Mouse (Mus musculus) hindbrain, embryonic 15.5 days (tissue): ENCODE measurements around the gene Ccr8. TPM values are rescaled to one million over a fixed set of nuclear protein-coding genes. Genes with fewer than 3 reads are reported as not detected.

Experiments
- ATAC-seq: fragments of 200-750 bp; cut with Nextera tagmentation; 2 replicates; pipeline ENCODE4 v1.8.0; 2017; ENCODE audit warnings: low read depth, moderate number of reproducible peaks, moderate TSS enrichment; ENCODE audit not compliant: low FRiP score
- H3K27ac ChIP-seq: fragments of 300-500 bp; sonication (generic); replicated peaks from 2 replicates; pipeline ENCODE4 v1.5.1; 2015; ENCODE audit warnings: mild to moderate bottlenecking, inconsistent platforms
- H3K27me3 ChIP-seq: fragments of 300-500 bp; sonication (generic); 2 replicates; pipeline ENCODE4 v1.6.1; 2015; ENCODE audit warnings: control low read depth, inconsistent platforms
- H3K36me3 ChIP-seq: fragments of 300-500 bp; sonication (generic); 2 replicates; pipeline ENCODE4 v1.6.1; 2015; ENCODE audit warnings: control low read depth, inconsistent platforms
- H3K4me1 ChIP-seq: fragments of 300-500 bp; sonication (generic); replicated peaks from 2 replicates; pipeline ENCODE4 v1.6.1; 2015; ENCODE audit warnings: control low read depth, inconsistent platforms
- H3K4me2 ChIP-seq: fragments of 300-500 bp; sonication (generic); 2 replicates; pipeline ENCODE4 v1.6.1; 2015; ENCODE audit warnings: moderate library complexity, mild to moderate bottlenecking, inconsistent platforms
- H3K4me3 ChIP-seq: fragments of 300-500 bp; sonication (generic); 2 replicates; pipeline ENCODE4 v1.5.1; 2015; ENCODE audit warnings: mild to moderate bottlenecking, inconsistent platforms
- H3K9ac ChIP-seq: fragments of 300-500 bp; sonication (generic); 2 replicates; pipeline ENCODE4 v1.6.1; 2015; ENCODE audit warnings: inconsistent platforms
- H3K9me3 ChIP-seq: fragments of 300-500 bp; sonication (generic); 2 replicates; pipeline ENCODE4 v1.6.1; 2016; ENCODE audit warnings: control low read depth, inconsistent platforms
- WGBS: fragments of 180-500 bp; shearing (Covaris S2); methylation state at CpG from one replicate; pipeline ENCODE4 v1.1.7; 2015; 5-methylcytosine and 5-hydroxymethylcytosine counted together
- polyA plus RNA-seq: library from polyadenylated mRNA; unstranded; fragments of >200 nt; fragmentation: Nextera tagmentation; extraction: Ambion mirVana; gene quantifications from 2 replicates; pipeline ENCODE4 v1.2.1, GENCODE M21; 2015

Gene Ccr8
- polyA plus RNA-seq, 1 experiment from 2014 or later, result not detected

DNA sequence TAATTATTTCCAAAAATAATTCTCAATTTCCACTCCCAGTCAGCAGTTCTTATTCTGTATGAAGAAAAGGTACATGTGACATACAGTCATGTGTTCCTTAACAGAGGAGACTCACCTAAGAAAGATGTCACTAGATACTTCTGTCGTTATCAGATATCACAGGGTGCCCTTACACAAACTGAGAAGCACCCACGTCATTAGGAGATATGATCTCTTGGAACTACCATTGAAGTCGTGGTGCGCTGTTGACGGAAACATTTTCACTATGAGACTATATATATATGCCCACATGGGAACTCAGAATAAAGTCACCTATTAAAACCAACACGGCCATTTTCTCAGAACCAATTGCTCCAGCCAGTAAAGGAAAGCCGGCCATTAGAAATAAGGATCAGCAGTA is 17.4 kb upstream of the Ccr8 start:
- H3K4me1 ChIP-seq, result no peaks in the 10 kb centered on the region
- H3K4me2 ChIP-seq, result no peak overlapping the region
- H3K27me3 ChIP-seq, result no peaks in the 10 kb centered on the region
- no peaks in the 10 kb centered on the region for H3K36me3 ChIP-seq
- no peak for ATAC-seq
- H3K9me3 ChIP-seq, result no peaks in the 10 kb centered on the region
- no peak overlapping the region for H3K27ac ChIP-seq
- WGBS, result 93% methylated on average over 7 of the region's 7 CpGs
- H3K9ac ChIP-seq, result no peak overlapping the region
- H3K4me3 ChIP-seq, result no peak overlapping the region

DNA sequence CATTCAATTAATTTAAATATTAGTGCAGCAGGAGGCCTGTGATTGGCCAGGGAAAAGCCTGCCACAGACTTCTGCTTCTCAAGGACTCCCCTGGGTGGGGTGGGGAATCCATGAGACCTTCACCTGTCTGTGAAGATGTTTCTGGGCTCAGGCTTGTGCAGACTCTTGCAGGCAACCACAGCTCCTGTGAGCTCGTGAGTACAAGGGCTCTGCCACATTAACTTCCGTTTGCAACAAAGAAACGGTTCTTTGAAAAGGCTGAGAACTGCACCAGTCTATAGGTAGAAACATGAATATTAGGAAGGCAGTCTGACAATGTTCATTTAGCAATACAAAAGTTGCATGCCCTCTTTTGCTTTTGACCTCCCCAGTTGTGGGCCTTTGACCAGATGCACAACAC is 13.7 kb upstream of the Ccr8 start:
- no peaks in the 10 kb centered on the region for H3K36me3 ChIP-seq
- H3K4me1 ChIP-seq, result no peaks in the 10 kb centered on the region
- WGBS, result 83% methylated on average over 3 of the region's 3 CpGs
- no peak for ATAC-seq
- H3K4me2 ChIP-seq, result no peak overlapping the region
- no peaks in the 10 kb centered on the region for H3K9me3 ChIP-seq
- H3K9ac ChIP-seq, result no peak overlapping the region
- no peaks in the 10 kb centered on the region for H3K27me3 ChIP-seq
- H3K27ac ChIP-seq, result no peak overlapping the region
- H3K4me3 ChIP-seq, result no peak overlapping the region

DNA sequence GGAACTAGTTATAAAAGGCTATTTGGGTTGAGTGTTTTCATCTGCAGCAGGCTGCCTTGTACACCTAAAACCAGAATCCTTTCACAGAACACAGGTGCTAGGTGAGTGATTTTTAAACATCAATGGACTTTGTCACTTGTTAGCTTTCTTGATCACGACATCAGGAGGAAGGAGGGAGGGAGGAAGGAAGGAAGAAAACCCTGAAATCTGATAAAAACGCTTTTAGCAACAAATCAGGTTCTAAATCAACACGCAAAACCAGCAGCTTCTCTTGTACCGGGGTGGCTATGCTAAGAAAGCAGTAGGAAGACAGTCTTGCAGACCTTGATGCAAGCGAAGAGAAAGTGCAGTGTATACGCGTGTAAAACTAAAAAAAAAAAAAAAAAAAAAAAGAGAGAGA is 12.0 kb upstream of the Ccr8 start:
- no peak for ATAC-seq
- WGBS, result 80% methylated on average over 7 of the region's 7 CpGs
- Histone ChIP-seq H3K27ac (no peak overlapping the region), H3K27me3 (no peaks in the 10 kb centered on the region), H3K4me1 (no peaks in the 10 kb centered on the region), H3K9ac (no peak overlapping the region), H3K4me2 (no peak overlapping the region), H3K9me3 (no peaks in the 10 kb centered on the region), H3K36me3 (no peaks in the 10 kb centered on the region), H3K4me3 (no peak overlapping the region)

DNA sequence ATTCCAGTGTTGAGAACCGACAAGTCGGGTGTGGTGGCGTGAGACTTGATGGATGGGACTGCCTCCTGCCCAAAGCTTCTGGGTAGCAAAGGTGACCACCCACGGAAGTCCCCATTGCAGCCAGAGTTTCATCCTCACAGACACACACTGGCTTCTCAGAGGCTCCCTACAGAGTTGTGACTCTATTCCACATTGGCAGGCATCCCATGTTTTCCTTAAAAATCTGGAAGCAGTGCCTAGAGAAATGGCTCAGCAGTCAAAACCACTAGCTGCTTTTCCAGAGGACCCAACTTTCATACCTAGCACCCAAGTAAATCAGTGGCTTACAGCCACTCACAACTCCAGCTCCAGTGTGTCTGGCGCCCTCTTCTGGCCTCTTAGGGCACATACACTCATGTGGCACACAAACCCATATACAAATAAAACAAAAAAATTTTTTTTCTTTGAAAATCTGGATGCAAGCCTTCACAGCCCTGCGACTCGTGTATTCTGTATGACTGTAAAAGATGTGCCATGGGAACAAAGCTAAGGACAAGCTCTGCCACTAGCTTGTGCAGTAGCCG is 11.3 kb upstream of the Ccr8 start:
- H3K9ac ChIP-seq, result no peak overlapping the region
- no peak overlapping the region for H3K27ac ChIP-seq
- H3K27me3 ChIP-seq, result no peaks in the 10 kb centered on the region
- no peaks in the 10 kb centered on the region for H3K36me3 ChIP-seq
- no peak overlapping the region for H3K4me3 ChIP-seq
- H3K4me1 ChIP-seq, result no peaks in the 10 kb centered on the region
- H3K4me2 ChIP-seq, result no peak overlapping the region
- H3K9me3 ChIP-seq, result no peaks in the 10 kb centered on the region
- 78% methylated on average over 8 of the region's 8 CpGs for WGBS
- ATAC-seq, result no peak

DNA sequence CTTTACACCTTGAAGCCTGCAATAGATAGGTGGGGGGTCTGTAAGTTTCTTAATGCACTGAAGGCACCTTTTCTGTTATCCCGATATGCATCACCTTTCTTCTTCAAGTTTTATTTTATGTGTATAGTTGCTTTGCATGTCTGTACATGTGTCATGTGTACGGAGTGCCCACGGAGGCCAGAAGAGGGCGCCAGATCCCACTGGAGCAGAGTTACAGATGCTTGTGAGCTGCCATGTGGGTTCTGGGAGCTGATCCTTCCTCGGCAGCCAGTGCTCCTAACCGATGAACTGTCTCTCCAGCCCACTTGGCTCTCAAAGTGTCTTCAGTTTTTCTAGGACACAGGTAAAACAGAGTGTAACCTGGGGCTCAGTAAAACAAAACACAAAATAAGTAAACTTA is 10.7 kb upstream of the Ccr8 start:
- 82% methylated on average over 6 of the region's 6 CpGs for WGBS
- H3K9ac ChIP-seq, result no peak overlapping the region
- H3K27ac ChIP-seq, result no peak overlapping the region
- H3K27me3 ChIP-seq, result no peaks in the 10 kb centered on the region
- no peak overlapping the region for H3K4me2 ChIP-seq
- ATAC-seq, result no peak
- no peak overlapping the region for H3K4me3 ChIP-seq
- H3K36me3 ChIP-seq, result no peaks in the 10 kb centered on the region
- no peaks in the 10 kb centered on the region for H3K9me3 ChIP-seq
- no peaks in the 10 kb centered on the region for H3K4me1 ChIP-seq

DNA sequence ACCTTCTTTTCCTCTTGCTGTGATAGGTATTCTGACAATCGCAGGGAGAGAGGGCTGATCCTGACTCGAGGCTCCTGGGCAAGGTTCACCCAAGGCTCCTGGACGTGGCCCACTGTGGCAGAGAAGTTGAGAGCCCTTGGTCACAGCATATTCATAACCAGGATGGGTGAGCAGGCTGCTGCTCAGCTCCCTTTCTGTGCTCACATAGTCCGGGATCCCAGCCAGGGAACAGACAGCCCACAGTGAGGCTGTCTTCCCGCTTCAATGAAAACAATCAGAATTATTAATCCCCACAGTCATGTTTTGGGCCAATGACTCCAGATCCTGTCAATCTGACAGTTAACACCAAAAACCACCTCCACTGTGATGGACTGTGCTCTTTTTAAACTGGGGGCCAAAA is 9.9 kb upstream of the Ccr8 start:
- Histone ChIP-seq H3K4me1 (no peaks in the 10 kb centered on the region), H3K27ac (no peak overlapping the region), H3K4me2 (no peak overlapping the region), H3K4me3 (no peak overlapping the region), H3K36me3 (no peaks in the 10 kb centered on the region), H3K9ac (no peak overlapping the region), H3K9me3 (no peaks in the 10 kb centered on the region), H3K27me3 (no peaks in the 10 kb centered on the region)
- 74% methylated on average over 5 of the region's 5 CpGs for WGBS
- no peak for ATAC-seq

DNA sequence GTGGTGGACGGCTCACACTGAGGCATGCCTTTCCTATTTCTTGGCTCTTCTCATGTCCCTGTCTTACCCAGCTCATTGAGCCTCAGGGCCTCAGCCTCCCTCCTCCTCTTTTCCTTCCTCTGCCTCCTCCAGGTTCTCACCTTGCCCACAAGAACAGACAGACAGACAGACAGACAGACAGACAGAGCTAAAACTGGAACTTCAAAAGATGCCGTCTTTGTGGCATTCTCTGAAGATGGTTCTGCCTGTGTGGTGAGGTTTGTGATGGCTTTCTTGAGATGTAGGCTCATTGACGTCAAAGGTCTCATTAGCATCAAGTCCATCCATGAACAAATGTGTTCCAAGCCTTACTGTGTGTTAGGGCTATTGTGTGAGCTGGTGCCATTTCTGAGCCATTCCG is 9.2 kb upstream of the Ccr8 start:
- no peak overlapping the region for H3K27ac ChIP-seq
- H3K27me3 ChIP-seq, result no peaks in the 10 kb centered on the region
- no peak overlapping the region for H3K9ac ChIP-seq
- no peak overlapping the region for H3K4me3 ChIP-seq
- no peaks in the 10 kb centered on the region for H3K9me3 ChIP-seq
- WGBS, result 61% methylated on average over 4 of the region's 4 CpGs
- H3K36me3 ChIP-seq, result no peaks in the 10 kb centered on the region
- no peak for ATAC-seq
- no peak overlapping the region for H3K4me2 ChIP-seq
- H3K4me1 ChIP-seq, result no peaks in the 10 kb centered on the region

DNA sequence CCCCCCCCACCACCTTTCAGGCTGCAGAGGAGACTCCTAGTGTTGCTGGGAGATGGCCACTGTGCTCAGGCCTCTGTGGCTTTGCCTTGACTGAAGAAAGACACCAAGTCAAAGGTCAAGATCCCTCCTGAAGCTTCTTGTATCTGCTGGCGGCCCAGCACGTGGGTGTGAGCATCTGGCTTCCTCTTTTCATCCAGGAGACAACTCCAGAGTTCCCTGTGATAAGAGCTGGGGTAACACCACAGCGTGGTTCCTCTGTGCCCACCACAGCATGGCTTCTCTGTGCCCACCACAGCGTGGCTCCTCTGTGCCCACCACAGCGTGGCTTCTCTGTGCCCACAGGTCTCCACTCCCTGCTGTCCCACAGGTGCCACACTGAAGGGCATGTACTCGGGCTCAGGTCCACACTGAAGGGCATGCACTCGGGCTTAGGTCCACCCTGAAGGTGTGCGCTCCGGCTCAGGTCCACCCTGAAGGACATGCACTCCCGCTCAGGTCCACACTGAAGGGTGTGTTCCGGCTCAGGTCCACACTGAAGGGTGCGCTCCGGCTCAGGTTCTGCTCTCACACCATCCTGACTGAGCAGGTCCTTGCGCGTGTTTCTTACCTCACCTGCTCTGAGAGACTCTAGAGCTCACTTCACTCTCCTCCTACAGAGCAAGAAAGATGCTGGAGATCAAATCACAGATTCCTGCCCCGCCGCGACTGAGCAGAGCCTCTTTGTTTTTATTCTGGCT is 8.6 kb upstream of the Ccr8 start:
- WGBS, result 83% methylated on average over 18 of the region's 18 CpGs
- Histone ChIP-seq H3K9ac (no peak overlapping the region), H3K27me3 (no peaks in the 10 kb centered on the region), H3K27ac (no peak overlapping the region), H3K4me1 (no peaks in the 10 kb centered on the region), H3K36me3 (no peaks in the 10 kb centered on the region), H3K9me3 (no peaks in the 10 kb centered on the region), H3K4me3 (no peak overlapping the region), H3K4me2 (no peak overlapping the region)
- ATAC-seq, result no peak

DNA sequence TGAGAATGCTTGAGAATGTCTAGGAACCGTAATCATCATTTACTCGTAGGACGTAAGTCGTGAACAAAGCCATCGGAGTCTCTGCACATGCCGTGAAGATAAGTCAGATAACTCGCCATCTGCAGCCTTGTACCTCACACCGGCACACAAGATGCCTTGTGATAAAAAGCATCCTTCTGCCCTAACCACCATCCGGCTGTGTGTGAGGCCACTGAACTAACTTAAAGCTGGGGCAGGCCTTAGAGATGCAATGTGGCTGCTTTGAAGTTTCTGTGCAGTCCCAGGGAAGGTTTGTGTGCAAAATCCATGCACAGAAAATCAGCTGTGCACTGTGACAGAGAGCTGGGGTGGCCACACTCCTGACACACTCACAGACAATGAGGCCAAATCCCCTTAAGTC is 7.5 kb upstream of the Ccr8 start:
- Histone ChIP-seq H3K36me3 (no peaks in the 10 kb centered on the region), H3K27me3 (no peaks in the 10 kb centered on the region), H3K4me2 (no peak overlapping the region), H3K4me3 (no peak overlapping the region), H3K9ac (no peak overlapping the region), H3K9me3 (no peaks in the 10 kb centered on the region), H3K27ac (no peak overlapping the region), H3K4me1 (no peaks in the 10 kb centered on the region)
- 89% methylated on average over 9 of the region's 9 CpGs for WGBS
- no peak for ATAC-seq

DNA sequence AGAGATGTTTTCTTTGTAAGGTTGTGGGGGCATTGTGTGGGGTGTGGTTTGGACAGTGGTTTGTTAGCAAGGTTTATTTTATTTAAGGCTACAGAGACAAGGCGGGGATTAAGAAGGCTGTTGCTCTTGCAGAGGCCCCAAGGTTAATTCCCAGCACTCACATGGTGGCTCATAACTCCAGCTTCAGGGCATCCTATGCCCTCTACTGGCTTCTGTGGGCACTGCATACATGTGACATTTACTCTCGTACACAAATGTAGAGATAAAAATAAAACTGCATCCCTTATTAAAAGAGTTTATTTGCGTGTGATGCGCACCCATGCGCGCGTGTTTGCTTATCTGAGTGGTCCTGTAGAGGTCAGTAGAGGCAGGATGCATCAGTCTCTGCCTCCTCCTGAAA is 2.8 kb upstream of the Ccr8 start:
- Histone ChIP-seq H3K4me1 (no peaks in the 10 kb centered on the region), H3K4me3 (no peak overlapping the region), H3K9ac (no peak overlapping the region), H3K4me2 (no peak overlapping the region), H3K27ac (no peak overlapping the region), H3K27me3 (no peaks in the 10 kb centered on the region), H3K36me3 (no peaks in the 10 kb centered on the region), H3K9me3 (no peaks in the 10 kb centered on the region)
- WGBS, result 87% methylated on average over 7 of the region's 7 CpGs
- ATAC-seq, result no peak

DNA sequence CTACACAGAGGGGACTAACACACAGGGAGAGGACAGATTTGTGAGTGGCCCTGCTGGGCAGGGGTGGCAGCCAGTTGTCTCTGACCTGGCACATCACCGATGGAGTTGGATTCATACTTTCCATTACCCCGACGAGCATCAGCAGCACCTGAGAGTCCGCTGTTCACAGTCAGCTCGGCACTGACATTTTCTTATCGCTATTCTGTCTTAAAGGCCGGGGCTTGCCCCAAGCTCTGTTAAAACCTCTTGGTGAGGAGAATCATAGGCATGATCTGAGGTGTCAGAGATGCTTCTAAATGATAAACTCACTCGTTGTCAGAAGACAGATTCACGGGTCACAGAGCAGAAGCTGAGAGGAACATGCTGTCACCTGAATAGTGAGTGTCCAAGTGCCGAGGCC is 828 bp upstream of the Ccr8 start:
- 85% methylated on average over 10 of the region's 10 CpGs for WGBS
- no peak overlapping the region for H3K9ac ChIP-seq

DNA sequence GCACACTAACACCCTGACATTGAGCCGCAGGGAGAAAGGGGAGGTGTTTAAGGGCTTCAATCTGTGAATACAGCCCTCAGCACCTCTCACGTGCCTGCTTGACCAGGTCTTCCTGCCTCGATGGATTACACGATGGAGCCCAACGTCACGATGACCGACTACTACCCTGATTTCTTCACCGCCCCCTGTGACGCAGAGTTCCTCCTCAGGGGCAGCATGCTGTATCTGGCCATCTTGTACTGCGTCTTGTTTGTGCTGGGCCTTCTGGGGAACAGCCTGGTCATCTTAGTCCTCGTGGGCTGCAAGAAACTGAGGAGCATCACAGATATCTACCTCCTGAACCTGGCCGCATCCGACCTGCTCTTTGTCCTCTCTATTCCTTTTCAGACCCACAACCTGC is 1.8 kb downstream of the Ccr8 start:
- Histone ChIP-seq H3K4me3 (no peak overlapping the region), H3K4me2 (no peak overlapping the region), H3K4me1 (no peaks in the 10 kb centered on the region), H3K9ac (no peak overlapping the region), H3K27me3 (no peaks in the 10 kb centered on the region), H3K9me3 (no peaks in the 10 kb centered on the region), H3K27ac (no peak overlapping the region), H3K36me3 (no peaks in the 10 kb centered on the region)
- 90% methylated on average over 13 of the region's 13 CpGs for WGBS
- ATAC-seq, result no peak

More for the DNA sequence above, 828 bp upstream of the Ccr8 start:
- Histone ChIP-seq H3K27me3 (no peaks in the 10 kb centered on the region), H3K4me2 (no peak overlapping the region), H3K9me3 (no peaks in the 10 kb centered on the region), H3K27ac (no peak overlapping the region), H3K4me1 (no peaks in the 10 kb centered on the region), H3K36me3 (no peaks in the 10 kb centered on the region), H3K4me3 (no peak overlapping the region)
- no peak for ATAC-seq

DNA sequence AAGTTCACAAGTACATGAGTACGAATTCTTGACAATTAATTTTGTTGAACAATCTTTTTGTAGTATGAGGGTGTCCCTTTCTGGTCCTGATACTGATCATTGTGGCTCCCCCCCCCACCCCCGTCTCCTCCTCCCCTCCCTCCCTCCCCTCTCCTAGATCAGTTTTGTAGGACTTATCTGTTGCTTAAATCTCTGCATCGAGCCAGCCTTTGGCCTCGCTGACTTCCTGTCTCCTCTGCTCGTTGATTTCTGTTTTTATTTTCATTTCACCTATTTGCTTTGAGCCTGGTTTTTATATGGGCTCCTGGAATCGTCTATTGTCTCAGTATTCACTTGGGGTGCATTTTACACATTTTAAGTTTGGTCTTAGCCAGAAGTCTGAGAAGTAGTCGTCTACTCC is 4.0 kb downstream of the Ccr8 start:
- H3K4me1 ChIP-seq, result no peaks in the 10 kb centered on the region
- WGBS, result 79% methylated on average over 7 of the region's 7 CpGs
- no peak overlapping the region for H3K4me3 ChIP-seq
- no peaks in the 10 kb centered on the region for H3K9me3 ChIP-seq
- no peak for ATAC-seq
- H3K9ac ChIP-seq, result no peak overlapping the region
- no peaks in the 10 kb centered on the region for H3K36me3 ChIP-seq
- no peak overlapping the region for H3K27ac ChIP-seq
- no peaks in the 10 kb centered on the region for H3K27me3 ChIP-seq
- no peak overlapping the region for H3K4me2 ChIP-seq
